Mouse (Mus musculus) cortical plate, adult 2 months (tissue): ENCODE measurements around the gene Nav1. TPM values are rescaled to one million over a fixed set of nuclear protein-coding genes. Genes with fewer than 3 reads are reported as not detected.

Source experiments
- H3K27ac ChIP-seq: fragments of 200-500 bp; 2 replicates; pipeline ENCODE4 v1.5.1; 2012; ENCODE audit warnings: low read length, control low read depth, inconsistent platforms; ENCODE audit not compliant: insufficient read depth
- H3K4me1 ChIP-seq: fragments of 200-500 bp; 2 replicates; pipeline ENCODE4 v1.6.1; 2011; ENCODE audit warnings: low read length; ENCODE audit not compliant: control insufficient read depth, insufficient read depth
- H3K4me3 ChIP-seq: fragments of 200-500 bp; 2 replicates; pipeline ENCODE4 v1.5.1; 2011; ENCODE audit warnings: mild to moderate bottlenecking, low read length, control low read depth; ENCODE audit not compliant: insufficient read depth
- CTCF ChIP-seq: fragments of 200-500 bp; IDR thresholded peaks from 2 replicates; pipeline ENCODE4 v1.5.1; 2011; ENCODE audit warnings: mild to moderate bottlenecking, control low read depth, low read length; ENCODE audit not compliant: insufficient read depth; ENCODE audit errors: extremely low read depth
- POLR2A ChIP-seq: fragments of 200-500 bp; IDR thresholded peaks from 2 replicates; pipeline ENCODE4 v1.6.1; 2011; ENCODE audit warnings: mild to moderate bottlenecking, low read length, control low read depth; ENCODE audit not compliant: insufficient read depth; ENCODE audit errors: extremely low read depth
- polyA plus RNA-seq: library from polyadenylated mRNA; depleted of rRNA; stranded (reverse); fragments of >200 nt; gene quantifications from 2 replicates; pipeline ENCODE4 v1.2.3, GENCODE M21; 2012

Gene Nav1
- polyA plus RNA-seq, 1 experiment: 35.8 TPM

GRCm38 (mm10) chr1:135623136-135623535 lies 16.0 kb upstream of the Nav1 start:
- Histone ChIP-seq H3K4me3 (no peak overlapping the region), H3K4me1 (no peaks in the 10 kb centered on the region; the same call in 1 of the 2 replicates), H3K27ac (no peak overlapping the region)
- TF ChIP-seq POLR2A: no peak
- TF ChIP-seq CTCF: no peak

- Histone ChIP-seq H3K4me1 (peaks cover 2% of the 10 kb centered on the region; the same call in 1 of the 2 replicates), H3K4me3 (no peak overlapping the region), H3K27ac (no peak overlapping the region)
- TF ChIP-seq CTCF: no peak
- no peak for TF ChIP-seq POLR2A
Observed at GRCm38 (mm10) chr1:135621307-135621706, 14.2 kb upstream of the Nav1 start.

- Histone ChIP-seq H3K4me1 (peaks cover 4% of the 10 kb centered on the region), H3K27ac (no peak overlapping the region), H3K4me3 (no peak overlapping the region)
- TF ChIP-seq CTCF (no peak), POLR2A (no peak)
Observed at GRCm38 (mm10) chr1:135619932-135620391, 12.9 kb upstream of the Nav1 start.

GRCm38 (mm10) chr1:135619130-135619529 lies 12.0 kb upstream of the Nav1 start:
- no peak overlapping the region for H3K4me3 ChIP-seq
- H3K4me1 ChIP-seq: peaks cover 5% of the 10 kb centered on the region
- peak overlapping the region; percentile 54; the same call in 1 of the 2 replicates for H3K27ac ChIP-seq
- TF ChIP-seq POLR2A (no peak), CTCF (no peak)

- TF ChIP-seq POLR2A: no peak
- TF ChIP-seq CTCF: no peak
- Histone ChIP-seq H3K4me3 (no peak overlapping the region), H3K27ac (no peak overlapping the region), H3K4me1 (peaks cover 5% of the 10 kb centered on the region)
Observed at GRCm38 (mm10) chr1:135617344-135617743, 10.2 kb upstream of the Nav1 start.

GRCm38 (mm10) chr1:135615715-135616641 lies 8.9 kb upstream of the Nav1 start:
- H3K27ac ChIP-seq: no peak overlapping the region
- no peak overlapping the region for H3K4me3 ChIP-seq
- peaks cover 5% of the 10 kb centered on the region for H3K4me1 ChIP-seq
- TF ChIP-seq POLR2A (no peak), CTCF (no peak)

- no peak overlapping the region for H3K27ac ChIP-seq
- H3K4me3 ChIP-seq: no peak overlapping the region
- H3K4me1 ChIP-seq: no peaks in the 10 kb centered on the region
- TF ChIP-seq CTCF (no peak), POLR2A (no peak)
Observed at GRCm38 (mm10) chr1:135609621-135610020, 2.5 kb upstream of the Nav1 start.

GRCm38 (mm10) chr1:135606355-135607015 lies 610 bp downstream of the Nav1 start:
- TF ChIP-seq CTCF (no peak), POLR2A (no peak)
- H3K4me1 ChIP-seq: no peaks in the 10 kb centered on the region
- no peak overlapping the region for H3K4me3 ChIP-seq
- no peak overlapping the region for H3K27ac ChIP-seq

GRCm38 (mm10) chr1:135605530-135605929 lies 1.6 kb downstream of the Nav1 start:
- Histone ChIP-seq H3K27ac (no peak overlapping the region), H3K4me3 (no peak overlapping the region), H3K4me1 (0 out of 2 replicates have a peak, but pooled peaks cover 2% of the 10 kb centered on the region)
- TF ChIP-seq CTCF (no peak), POLR2A (no peak)
